Mouse (Mus musculus) heart, postnatal 0 days (tissue): ENCODE measurements around the gene Edem1. TPM values are rescaled to one million over a fixed set of nuclear protein-coding genes. Genes with fewer than 3 reads are reported as not detected.

Experiments used
- ATAC-seq: fragments of 200-750 bp; cut with Nextera tagmentation; 2 replicates; pipeline ENCODE4 v1.8.0; 2017; ENCODE audit warnings: low read depth, moderate number of reproducible peaks, moderate library complexity; ENCODE audit not compliant: insufficient read depth
- DNase-seq: peaks from one replicate; pipeline ENCODE4 v3.0.0-alpha.2; 2016; ENCODE audit warnings: low spot score
- H3K27ac ChIP-seq: fragments of 300-500 bp; sonication (generic); 2 replicates; pipeline ENCODE4 v1.5.1; 2014; ENCODE audit warnings: low read depth, mild to moderate bottlenecking
- H3K27me3 ChIP-seq: fragments of 300-500 bp; sonication (generic); 2 replicates; pipeline ENCODE4 v1.6.1; 2014; ENCODE audit warnings: low read length, mixed read lengths; ENCODE audit not compliant: control insufficient read depth, insufficient read depth
- H3K36me3 ChIP-seq: fragments of 300-500 bp; sonication (generic); replicated peaks from 2 replicates; pipeline ENCODE4 v1.6.1; 2014; ENCODE audit warnings: low read length, mixed read lengths; ENCODE audit not compliant: control insufficient read depth, insufficient read depth
- H3K4me1 ChIP-seq: fragments of 300-500 bp; sonication (generic); 2 replicates; pipeline ENCODE4 v1.6.1; 2014; ENCODE audit warnings: antibody characterized with exemption; ENCODE audit not compliant: control insufficient read depth, insufficient read depth
- H3K4me2 ChIP-seq: fragments of 300-500 bp; sonication (generic); 2 replicates; pipeline ENCODE4 v1.6.1; 2014; ENCODE audit warnings: low read depth, mild to moderate bottlenecking, low read length, moderate library complexity
- H3K4me3 ChIP-seq: fragments of 300-500 bp; sonication (generic); 2 replicates; pipeline ENCODE4 v1.5.1; 2014; ENCODE audit warnings: low read depth, low read length
- H3K9ac ChIP-seq: fragments of 300-500 bp; sonication (generic); replicated peaks from 2 replicates; pipeline ENCODE4 v1.6.1; 2014; ENCODE audit warnings: low read depth, low read length, mixed read lengths
- H3K9me3 ChIP-seq: fragments of 300-500 bp; sonication (generic); replicated peaks from 2 replicates; pipeline ENCODE4 v1.6.1; 2016; ENCODE audit warnings: low read length; ENCODE audit not compliant: control insufficient read depth
- CTCF ChIP-seq: IDR thresholded peaks from 2 replicates; pipeline ENCODE4 v1.5.1; 2016; ENCODE audit warnings: antibody characterized with exemption, control low read depth, low read depth
- EP300 ChIP-seq: IDR thresholded peaks from 2 replicates; pipeline ENCODE4 v1.6.1; 2016; ENCODE audit warnings: antibody characterized with exemption, low read depth
- WGBS: fragments of 180-500 bp; shearing (Covaris S2); extraction: QIAGEN DNeasy Blood & Tissue Kit; methylation state at CpG from one replicate; pipeline ENCODE4 v1.1.7; 2014; 5-methylcytosine and 5-hydroxymethylcytosine counted together
- polyA plus RNA-seq: library from polyadenylated mRNA; unstranded; fragments of >200 nt; fragmentation: Nextera tagmentation; extraction: Ambion mirVana; gene quantifications from 2 replicates; pipeline ENCODE4 v1.2.1, GENCODE M21; 2015
- total RNA-seq: library from RNA; depleted of rRNA; stranded (reverse); fragments of >200 nt; gene quantifications from 2 replicates; pipeline ENCODE4 v1.2.3, GENCODE M21; 2014; ENCODE audit warnings: low replicate concordance

Edem1 gene
- total and polyA plus RNA-seq, 2 experiments from 2014 or later: 5.9 to 19.8 TPM

GRCm38 (mm10) chr6:108837958-108838357 is 9.5 kb downstream of the Edem1 start:
- Histone ChIP-seq H3K4me2 (peak overlapping the region; percentile 9; the same call in 1 of the 2 replicates), H3K36me3 (peaks cover 32% of the 10 kb centered on the region), H3K9ac (no peak overlapping the region), H3K4me3 (no peak overlapping the region), H3K27ac (peak overlapping the region; percentile 10; the same call in 1 of the 2 replicates), H3K4me1 (no peaks in the 10 kb centered on the region), H3K9me3 (no peaks in the 10 kb centered on the region), H3K27me3 (no peaks in the 10 kb centered on the region)
- DNase-seq (no peak), ATAC-seq (no peak)
- WGBS: 71% methylated on average over 4 of the region's 4 CpGs
- TF ChIP-seq EP300 (no peak), CTCF (no peak)

- Histone ChIP-seq H3K9me3 (no peaks in the 10 kb centered on the region), H3K9ac (no peak overlapping the region), H3K4me1 (no peaks in the 10 kb centered on the region), H3K27ac (no peak overlapping the region), H3K4me2 (no peak overlapping the region), H3K27me3 (no peaks in the 10 kb centered on the region), H3K4me3 (no peak overlapping the region), H3K36me3 (peaks cover 44% of the 10 kb centered on the region)
- ATAC-seq: no peak
- no peak for DNase-seq
- TF ChIP-seq CTCF: no peak
- TF ChIP-seq EP300: no peak
- 83% methylated on average over 4 of the region's 4 CpGs for WGBS
Observed at GRCm38 (mm10) chr6:108839432-108839831, 11.0 kb downstream of the Edem1 start.

- DNase-seq (no peak), ATAC-seq (no peak)
- Histone ChIP-seq H3K27ac (no peak overlapping the region), H3K4me2 (no peak overlapping the region), H3K9ac (no peak overlapping the region), H3K4me3 (no peak overlapping the region), H3K9me3 (no peaks in the 10 kb centered on the region), H3K4me1 (no peaks in the 10 kb centered on the region), H3K36me3 (peaks cover 55% of the 10 kb centered on the region), H3K27me3 (no peaks in the 10 kb centered on the region)
- 91% methylated on average over 8 of the region's 8 CpGs for WGBS
- no peak for TF ChIP-seq EP300
- no peak for TF ChIP-seq CTCF
Observed at GRCm38 (mm10) chr6:108840861-108841640, 12.6 kb downstream of the Edem1 start.

GRCm38 (mm10) chr6:108843664-108844063 is 15.2 kb downstream of the Edem1 start:
- peaks cover 55% of the 10 kb centered on the region for H3K36me3 ChIP-seq
- ATAC-seq: no peak
- WGBS: 79% methylated on average over 1 of the region's 1 CpGs

GRCm38 (mm10) chr6:108844093-108844492 is 15.7 kb downstream of the Edem1 start:
- Histone ChIP-seq H3K4me1 (no peaks in the 10 kb centered on the region), H3K9me3 (no peaks in the 10 kb centered on the region), H3K9ac (no peak overlapping the region), H3K27me3 (no peaks in the 10 kb centered on the region), H3K27ac (no peak overlapping the region), H3K36me3 (peaks cover 57% of the 10 kb centered on the region), H3K4me3 (no peak overlapping the region), H3K4me2 (no peak overlapping the region)
- ATAC-seq (no peak), DNase-seq (no peak)
- TF ChIP-seq CTCF: no peak
- TF ChIP-seq EP300: no peak
- WGBS: 66% methylated on average over 3 of the region's 3 CpGs

More at GRCm38 (mm10) chr6:108843664-108844063, 15.2 kb downstream of the Edem1 start:
- no peaks in the 10 kb centered on the region for H3K9me3 ChIP-seq
- H3K4me1 ChIP-seq: no peaks in the 10 kb centered on the region
- H3K4me3 ChIP-seq: no peak overlapping the region
- DNase-seq: no peak
- TF ChIP-seq EP300 (no peak), CTCF (no peak)
- H3K9ac ChIP-seq: no peak overlapping the region
- no peaks in the 10 kb centered on the region for H3K27me3 ChIP-seq
- H3K27ac ChIP-seq: no peak overlapping the region
- no peak overlapping the region for H3K4me2 ChIP-seq
